Mouse (Mus musculus) stomach, embryonic 14.5 days (tissue): ENCODE measurements around the gene Spen. TPM values are rescaled to one million over a fixed set of nuclear protein-coding genes. Genes with fewer than 3 reads are reported as not detected.

Source experiments
- ATAC-seq: fragments of 200-750 bp; cut with Nextera tagmentation; 2 replicates; pipeline ENCODE4 v1.8.0; 2017; ENCODE audit warnings: low read depth, moderate TSS enrichment; ENCODE audit not compliant: insufficient number of reproducible peaks, insufficient read depth, low FRiP score
- H3K27ac ChIP-seq: fragments of 300-500 bp; sonication (generic); 2 replicates; pipeline ENCODE4 v1.5.1; 2014; ENCODE audit warnings: mild to moderate bottlenecking, low read length, moderate library complexity, mixed read lengths
- H3K27me3 ChIP-seq: fragments of 300-500 bp; sonication (generic); 2 replicates; pipeline ENCODE4 v1.6.1; 2014; ENCODE audit warnings: low read length, control low read depth, mixed read lengths; ENCODE audit not compliant: control insufficient read depth, insufficient read depth
- H3K36me3 ChIP-seq: fragments of 300-500 bp; sonication (generic); 2 replicates; pipeline ENCODE4 v1.6.1; 2014; ENCODE audit warnings: mild to moderate bottlenecking, control low read depth, low read length, moderate library complexity, mixed read lengths; ENCODE audit not compliant: control insufficient read depth, insufficient read depth
- H3K4me1 ChIP-seq: fragments of 300-500 bp; sonication (generic); 2 replicates; pipeline ENCODE4 v1.6.1; 2014; ENCODE audit warnings: low read length, control low read depth, mixed read lengths; ENCODE audit not compliant: control insufficient read depth, insufficient read depth
- H3K4me2 ChIP-seq: fragments of 300-500 bp; sonication (generic); replicated peaks from 2 replicates; pipeline ENCODE4 v1.6.1; 2014; ENCODE audit warnings: low read depth, low read length, control low read depth
- H3K4me3 ChIP-seq: fragments of 300-500 bp; sonication (generic); 2 replicates; pipeline ENCODE4 v1.5.1; 2014; ENCODE audit warnings: low read depth, low read length, control low read depth
- H3K9ac ChIP-seq: fragments of 300-500 bp; sonication (generic); replicated peaks from 2 replicates; pipeline ENCODE4 v1.6.1; 2014; ENCODE audit warnings: low read depth, mild to moderate bottlenecking, control low read depth, low read length, moderate library complexity, mixed read lengths
- H3K9me3 ChIP-seq: fragments of 300-500 bp; sonication (generic); 2 replicates; pipeline ENCODE4 v1.6.1; 2016; ENCODE audit warnings: low read depth, low read length, control low read depth; ENCODE audit not compliant: control insufficient read depth
- WGBS: fragments of 180-500 bp; shearing (Covaris S2); extraction: QIAGEN DNeasy Blood & Tissue Kit; methylation state at CpG from one replicate; pipeline ENCODE4 v1.1.7; 2014; 5-methylcytosine and 5-hydroxymethylcytosine counted together
- polyA plus RNA-seq: library from polyadenylated mRNA; unstranded; fragments of >200 nt; fragmentation: Nextera tagmentation; extraction: Ambion mirVana; gene quantifications from 2 replicates; pipeline ENCODE4 v1.2.1, GENCODE M21; 2014

Gene Spen
- polyA plus RNA-seq, 1 experiment from 2014 or later, result 16.9 TPM

GRCm38 (mm10) chr4:141530979-141531378 is 7.4 kb downstream of the Spen start:
- Histone ChIP-seq H3K36me3 (no peaks in the 10 kb centered on the region), H3K4me2 (no peak overlapping the region), H3K4me1 (peaks cover 21% of the 10 kb centered on the region; the same call in 1 of the 2 replicates), H3K9ac (no peak overlapping the region), H3K4me3 (no peak overlapping the region), H3K27ac (no peak overlapping the region), H3K9me3 (no peaks in the 10 kb centered on the region), H3K27me3 (no peaks in the 10 kb centered on the region)
- ATAC-seq, result no peak
- WGBS, result 74% methylated on average over 15 of the region's 15 CpGs

GRCm38 (mm10) chr4:141528938-141529337 is 9.5 kb downstream of the Spen start:
- Histone ChIP-seq H3K27ac (no peak overlapping the region), H3K9ac (no peak overlapping the region), H3K36me3 (no peaks in the 10 kb centered on the region), H3K4me3 (no peak overlapping the region), H3K4me1 (0 out of 2 replicates have a peak, but pooled peaks cover 10% of the 10 kb centered on the region), H3K4me2 (no peak overlapping the region), H3K27me3 (no peaks in the 10 kb centered on the region), H3K9me3 (no peaks in the 10 kb centered on the region)
- no peak for ATAC-seq
- WGBS, result 89% methylated on average over 11 of the region's 11 CpGs

GRCm38 (mm10) chr4:141526936-141527650 is 11.3 kb downstream of the Spen start:
- Histone ChIP-seq H3K9me3 (no peaks in the 10 kb centered on the region), H3K4me2 (no peak overlapping the region)
- ATAC-seq, result no peak

GRCm38 (mm10) chr4:141525940-141526339 is 12.5 kb downstream of the Spen start:
- 0 out of 2 replicates have a peak, but pooled peaks cover 4% of the 10 kb centered on the region for H3K4me1 ChIP-seq
- ATAC-seq, result no peak
- H3K9ac ChIP-seq, result no peak overlapping the region
- H3K4me3 ChIP-seq, result no peak overlapping the region
- H3K27ac ChIP-seq, result no peak overlapping the region
- WGBS, result 64% methylated on average over 2 of the region's 2 CpGs
- no peak overlapping the region for H3K4me2 ChIP-seq
- H3K27me3 ChIP-seq, result no peaks in the 10 kb centered on the region
- peaks cover 12% of the 10 kb centered on the region for H3K36me3 ChIP-seq
- H3K9me3 ChIP-seq, result no peaks in the 10 kb centered on the region

More at GRCm38 (mm10) chr4:141526936-141527650, 11.3 kb downstream of the Spen start:
- Histone ChIP-seq H3K4me3 (no peak overlapping the region), H3K36me3 (peaks cover under 1% of the 10 kb centered on the region), H3K9ac (no peak overlapping the region), H3K27me3 (no peaks in the 10 kb centered on the region), H3K27ac (no peak overlapping the region), H3K4me1 (0 out of 2 replicates have a peak, but pooled peaks cover 4% of the 10 kb centered on the region)
- 71% methylated on average over 7 of the region's 7 CpGs for WGBS

DNA sequence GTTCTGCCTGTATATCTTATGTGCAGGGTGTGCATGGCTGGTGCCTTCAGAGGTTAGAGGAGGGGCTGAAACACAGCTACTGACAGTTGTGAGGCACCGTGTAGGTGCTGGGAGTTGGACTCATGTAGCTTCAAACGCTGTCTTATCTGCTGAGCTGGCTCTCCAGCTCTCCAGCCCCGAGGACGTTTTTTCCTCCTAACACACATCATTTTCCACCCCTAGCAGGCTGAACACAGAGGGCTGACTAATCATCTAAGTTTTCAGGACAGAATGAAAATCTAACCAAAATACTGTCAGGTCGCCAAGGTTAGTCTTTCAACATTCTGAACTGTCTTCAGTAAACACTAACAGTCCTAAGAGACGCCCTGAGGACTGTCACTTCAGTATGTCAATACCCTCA is 13.7 kb downstream of the Spen start:
- Histone ChIP-seq H3K27me3 (no peaks in the 10 kb centered on the region), H3K27ac (no peak overlapping the region), H3K4me1 (0 out of 2 replicates have a peak, but pooled peaks cover 4% of the 10 kb centered on the region), H3K4me2 (no peak overlapping the region), H3K4me3 (no peak overlapping the region), H3K9me3 (no peaks in the 10 kb centered on the region), H3K9ac (no peak overlapping the region), H3K36me3 (peaks cover 23% of the 10 kb centered on the region)
- ATAC-seq, result no peak
- 41% methylated on average over 6 of the region's 6 CpGs for WGBS

DNA sequence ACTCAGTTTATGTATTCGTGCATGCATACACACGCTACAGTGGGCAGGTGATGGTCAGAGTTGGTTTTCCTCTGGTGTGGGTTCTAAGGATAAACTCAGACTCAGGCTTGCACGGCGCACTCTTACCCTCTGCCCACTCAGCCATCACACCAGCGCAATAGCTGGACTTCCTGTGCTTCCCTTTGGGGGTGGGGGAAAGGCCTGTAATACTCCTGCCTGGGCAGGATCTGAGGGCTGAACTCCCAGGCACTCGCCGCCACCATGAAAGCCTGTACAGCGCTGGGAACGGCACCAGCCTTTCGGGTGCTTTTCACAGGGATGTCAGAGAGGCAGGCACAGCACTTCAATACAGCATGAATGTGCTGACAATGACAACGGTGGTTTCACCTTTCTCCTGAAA is 15.3 kb downstream of the Spen start:
- Histone ChIP-seq H3K4me2 (no peak overlapping the region), H3K9me3 (no peaks in the 10 kb centered on the region), H3K9ac (no peak overlapping the region), H3K4me3 (no peak overlapping the region), H3K4me1 (0 out of 2 replicates have a peak, but pooled peaks cover 4% of the 10 kb centered on the region), H3K27ac (no peak overlapping the region), H3K36me3 (peaks cover 31% of the 10 kb centered on the region), H3K27me3 (no peaks in the 10 kb centered on the region)
- 78% methylated on average over 11 of the region's 11 CpGs for WGBS
- no peak for ATAC-seq

GRCm38 (mm10) chr4:141518386-141518785 is 20.0 kb downstream of the Spen start:
- Histone ChIP-seq H3K9ac (no peak overlapping the region), H3K4me3 (no peak overlapping the region), H3K27me3 (no peaks in the 10 kb centered on the region), H3K4me1 (peaks cover 8% of the 10 kb centered on the region; the same call in 1 of the 2 replicates), H3K9me3 (no peaks in the 10 kb centered on the region), H3K4me2 (no peak overlapping the region), H3K36me3 (peaks cover 48% of the 10 kb centered on the region), H3K27ac (no peak overlapping the region)
- ATAC-seq, result no peak
- 83% methylated on average over 3 of the region's 3 CpGs for WGBS

GRCm38 (mm10) chr4:141514179-141514641 is 24.2 kb downstream of the Spen start:
- peak; percentile 92 for ATAC-seq
- H3K9me3 ChIP-seq, result no peaks in the 10 kb centered on the region
- no peaks in the 10 kb centered on the region for H3K27me3 ChIP-seq
- H3K27ac ChIP-seq, result peak overlapping the region; percentile 35; the same call in 1 of the 2 replicates
- peaks cover 22% of the 10 kb centered on the region; the same call in 1 of the 2 replicates for H3K36me3 ChIP-seq
- 43% methylated on average over 12 of the region's 12 CpGs for WGBS
- peaks cover 14% of the 10 kb centered on the region; the same call in 1 of the 2 replicates for H3K4me1 ChIP-seq
- H3K4me2 ChIP-seq, result no peak overlapping the region
- H3K9ac ChIP-seq, result no peak overlapping the region
- no peak overlapping the region for H3K4me3 ChIP-seq
